Mouse (Mus musculus): ENCODE measurements around the gene Ggta1. TPM values are rescaled to one million over a fixed set of nuclear protein-coding genes. Genes with fewer than 3 reads are reported as not detected.
A peak's percentile ranks its signal among the peaks of the same experiment; 100 is the strongest.

Gene Ggta1
- polyA plus RNA-seq, 1 experiment, result 16.5 TPM

DNA sequence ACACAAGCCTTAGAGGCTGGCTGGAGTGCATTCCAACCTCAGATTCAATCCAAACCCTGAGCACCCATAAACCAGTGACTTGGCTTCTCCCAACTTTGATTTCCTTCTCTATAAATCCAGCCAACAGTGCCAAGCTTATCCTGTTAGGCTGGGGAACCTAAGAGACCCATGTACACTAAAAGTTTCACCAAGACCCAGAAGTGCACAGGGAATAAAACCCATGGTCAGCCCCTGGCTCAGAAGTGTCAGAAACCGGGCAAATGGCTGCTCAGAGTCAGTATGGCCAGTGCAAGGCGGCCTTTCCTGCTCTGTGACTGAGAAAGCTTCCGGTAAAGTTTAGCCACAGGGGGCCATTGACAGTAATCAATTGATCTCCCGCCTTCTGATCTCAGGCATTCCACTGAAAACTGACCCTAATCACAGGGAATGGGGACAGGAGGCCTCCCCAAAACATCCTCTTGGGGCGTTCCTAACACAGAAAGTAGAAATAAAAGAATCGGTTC lies 2.6 kb downstream of the Ggta1 start:
- DNase-seq (ENCODE audit: low spot score), result no peak

DNA sequence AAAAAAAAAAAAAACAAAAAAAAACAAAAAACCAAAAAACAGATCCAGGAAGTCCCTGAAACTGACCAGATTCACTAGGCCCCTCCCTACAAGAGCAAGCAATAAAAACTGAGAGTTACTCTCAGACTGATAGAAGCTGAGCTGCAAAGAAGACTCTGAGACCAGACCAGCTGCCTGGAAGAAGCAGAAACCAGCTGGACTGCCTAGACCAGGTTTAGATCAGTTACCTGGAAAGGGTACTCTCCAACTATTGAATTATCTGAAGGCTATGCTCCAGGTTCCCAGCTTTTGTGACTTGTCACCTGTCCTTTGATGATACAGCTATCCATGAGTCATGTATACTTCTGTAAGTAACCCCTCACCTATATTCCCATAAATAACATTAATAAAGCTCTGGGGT lies 3.7 kb downstream of the Ggta1 start:
- no peak for DNase-seq (ENCODE audit: low spot score)

DNA sequence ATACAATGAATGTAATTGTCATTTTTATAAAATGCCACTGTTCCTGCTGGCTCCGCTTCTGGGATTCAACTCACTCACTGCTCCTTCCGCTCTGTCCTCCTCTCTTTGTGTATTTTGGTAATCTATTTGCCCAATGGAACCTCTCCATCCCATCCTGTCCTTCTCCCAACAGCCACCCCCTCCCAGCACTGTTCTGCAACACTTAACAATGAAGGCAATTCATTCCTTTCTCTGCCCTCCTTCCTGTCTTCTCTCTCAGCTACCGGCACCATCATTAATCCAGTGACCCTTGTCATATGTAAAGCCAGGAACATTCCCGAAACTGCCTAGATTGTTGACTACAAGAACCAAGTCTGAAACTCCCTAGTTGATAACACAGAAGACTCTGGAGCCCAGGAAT lies 4.6 kb downstream of the Ggta1 start:
- DNase-seq (ENCODE audit: low spot score), result peak; percentile 8

DNA sequence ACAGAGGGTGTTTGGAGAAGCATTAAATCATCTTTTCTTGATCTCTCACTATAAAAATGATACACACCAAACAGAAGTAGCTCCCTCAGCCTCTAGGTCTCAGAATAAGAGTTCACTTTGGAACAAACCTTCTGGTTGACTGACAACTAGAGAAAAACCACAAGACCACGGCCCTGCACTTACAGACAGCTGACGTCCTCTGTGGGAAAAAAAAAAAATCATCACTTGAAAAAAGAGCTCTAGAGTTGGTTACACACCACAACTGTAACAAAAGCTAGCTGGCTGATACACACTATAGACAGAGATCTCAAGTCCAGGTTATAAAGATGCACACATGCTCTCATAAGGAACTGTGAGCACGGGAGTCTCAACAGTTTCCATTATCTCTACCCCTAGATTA lies 9.3 kb downstream of the Ggta1 start:
- no peak for DNase-seq (ENCODE audit: low spot score)

DNA sequence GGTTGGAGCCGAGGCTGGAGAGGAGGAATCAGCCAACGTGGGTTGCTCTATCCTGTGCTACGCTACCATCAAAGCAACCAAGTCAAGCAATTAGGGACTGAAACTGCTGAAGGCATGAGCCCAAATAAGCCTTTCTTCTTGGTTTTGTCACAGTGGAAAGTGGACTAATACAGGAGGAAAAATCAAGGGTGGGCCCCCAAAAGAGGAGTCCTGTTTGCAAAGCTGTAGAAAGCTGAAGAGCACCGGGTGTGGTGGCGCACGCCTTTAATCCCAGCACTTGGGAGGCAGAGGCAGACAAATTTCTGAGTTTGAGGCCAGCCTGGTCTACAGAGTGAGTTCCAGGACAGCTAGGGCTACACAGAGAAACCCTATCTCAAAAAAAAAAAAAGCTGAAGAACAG lies 10.3 kb downstream of the Ggta1 start:
- peak; percentile 5 for DNase-seq (ENCODE audit: low spot score)

DNA sequence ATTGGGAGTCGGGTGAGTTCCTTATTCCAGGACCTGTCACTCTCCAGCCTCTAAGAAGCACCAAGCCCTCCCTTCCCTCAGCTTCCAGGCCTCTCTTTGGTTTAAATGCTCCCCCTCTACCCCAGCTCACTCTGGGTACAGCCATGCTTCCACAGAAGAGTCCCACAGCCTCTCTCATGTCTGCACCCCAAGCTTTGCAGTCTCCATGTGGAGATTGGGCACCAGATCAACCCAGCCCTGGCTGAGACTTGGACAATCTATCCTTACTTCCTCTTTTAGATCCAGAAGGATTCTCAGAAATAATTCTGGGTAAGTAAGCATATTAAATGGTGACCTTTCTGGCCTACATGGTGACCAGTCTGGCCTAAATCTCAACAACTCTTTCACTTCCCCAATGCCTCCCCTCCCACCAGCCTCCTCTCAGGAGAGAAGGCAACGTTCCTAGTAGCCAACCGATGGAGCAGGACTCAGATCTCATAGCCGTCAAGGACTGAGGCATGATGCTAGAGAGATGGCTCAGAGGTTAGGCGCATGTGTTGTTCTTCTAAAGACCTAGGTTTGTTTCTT lies 11.5 kb downstream of the Ggta1 start:
- DNase-seq (ENCODE audit: low spot score), result peak; percentile 16

DNA sequence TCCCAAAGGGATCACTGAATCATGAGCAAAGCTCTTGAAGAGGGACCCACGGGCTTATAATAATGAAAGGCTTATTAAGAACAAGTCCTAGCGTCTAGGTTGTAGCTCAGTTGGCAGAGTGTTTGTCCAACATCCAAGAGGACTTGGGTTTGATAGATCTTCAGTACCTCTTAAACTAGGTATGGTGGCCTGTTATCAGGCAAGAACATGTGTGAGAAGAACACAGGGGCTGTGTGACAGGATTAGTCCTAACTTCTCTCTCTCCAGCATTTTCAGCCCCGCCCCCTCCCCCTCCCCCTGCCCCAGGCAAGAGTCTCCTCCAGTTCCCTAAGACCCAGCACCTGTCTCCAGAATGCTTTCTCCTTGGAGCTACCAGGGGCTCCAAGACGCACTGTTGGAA lies 12.2 kb downstream of the Ggta1 start:
- DNase-seq (ENCODE audit: low spot score), result peak; percentile 3

DNA sequence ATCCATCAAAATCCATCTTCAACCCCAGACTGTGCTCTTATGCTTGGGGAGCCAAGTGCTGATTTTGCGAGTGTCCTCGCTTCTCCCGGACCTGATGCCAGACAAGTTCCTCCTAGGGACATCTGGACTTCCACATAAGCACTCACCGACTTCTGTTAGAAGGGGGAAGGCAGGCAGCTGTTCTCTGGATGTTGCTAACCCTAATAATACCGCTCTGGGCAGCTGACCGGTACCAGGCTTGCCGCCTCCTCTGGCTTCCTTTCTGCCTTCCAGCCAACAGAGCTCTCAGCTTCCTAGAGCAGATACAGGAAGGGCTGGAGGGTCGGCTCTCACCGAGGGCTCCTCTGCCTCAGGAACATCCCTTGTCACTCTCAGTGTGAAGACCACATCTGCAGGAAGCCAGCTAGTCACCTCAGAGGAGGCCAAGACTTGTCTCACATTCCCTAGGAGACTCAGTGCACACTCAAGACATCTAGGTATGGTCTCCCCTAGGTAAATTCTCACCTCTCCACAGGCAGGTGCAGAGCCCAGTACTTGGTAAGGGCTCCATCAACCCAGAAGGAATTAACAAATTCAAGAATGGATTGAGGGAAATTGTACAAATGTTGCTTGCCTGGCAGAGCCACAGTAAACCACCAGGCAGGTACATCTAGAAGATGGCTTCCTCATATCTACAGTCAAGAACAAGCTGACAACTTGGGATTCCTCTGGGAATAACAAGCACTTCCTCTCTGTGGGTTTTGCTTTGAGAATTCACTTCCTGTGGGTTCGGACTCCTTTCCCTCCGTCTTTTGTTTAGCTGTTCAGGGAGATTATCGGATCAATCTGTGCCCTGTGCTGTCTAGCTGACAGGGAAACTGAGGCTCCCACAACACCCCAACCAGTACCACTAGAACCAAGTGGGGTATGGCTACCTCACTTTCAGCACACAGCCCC lies 13.1 kb downstream of the Ggta1 start:
- peak; percentile 17 for DNase-seq (ENCODE audit: low spot score)

DNA sequence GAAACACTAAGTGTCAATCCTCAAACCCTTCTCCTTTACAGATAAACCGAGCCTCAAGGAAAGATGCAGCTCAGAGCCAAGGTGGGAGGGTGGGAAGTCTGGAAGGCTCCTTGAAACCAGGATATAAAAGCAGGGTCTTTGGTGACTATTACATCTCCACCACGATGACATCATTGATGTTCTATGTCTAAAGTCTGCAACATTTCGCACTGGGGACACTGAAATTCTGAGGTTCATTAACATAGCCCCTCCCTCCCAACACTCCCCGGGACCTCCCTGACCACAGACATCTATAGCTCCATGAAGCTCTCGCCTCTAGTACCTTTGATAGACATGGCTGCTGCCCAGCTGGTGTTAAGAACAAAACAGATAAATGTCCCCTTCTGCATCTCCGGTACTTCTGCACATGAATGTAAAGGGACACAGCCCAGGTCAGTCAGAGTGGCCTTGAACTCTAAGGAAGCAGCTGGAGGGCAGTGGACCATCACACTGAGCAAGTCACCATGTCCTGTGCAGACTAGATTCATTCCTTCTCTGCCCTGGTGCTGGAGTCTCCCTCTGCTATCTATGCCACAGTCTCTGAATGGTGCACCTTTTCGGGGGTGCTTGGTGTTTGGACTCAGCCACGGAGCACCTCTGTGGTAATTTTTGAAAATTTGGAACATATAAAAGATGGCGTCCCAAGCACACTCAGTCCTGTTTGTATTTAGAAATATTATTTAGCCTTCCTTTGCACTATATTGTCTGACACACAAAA lies 13.9 kb downstream of the Ggta1 start:
- peak; percentile 14 for DNase-seq (ENCODE audit: low spot score)

DNA sequence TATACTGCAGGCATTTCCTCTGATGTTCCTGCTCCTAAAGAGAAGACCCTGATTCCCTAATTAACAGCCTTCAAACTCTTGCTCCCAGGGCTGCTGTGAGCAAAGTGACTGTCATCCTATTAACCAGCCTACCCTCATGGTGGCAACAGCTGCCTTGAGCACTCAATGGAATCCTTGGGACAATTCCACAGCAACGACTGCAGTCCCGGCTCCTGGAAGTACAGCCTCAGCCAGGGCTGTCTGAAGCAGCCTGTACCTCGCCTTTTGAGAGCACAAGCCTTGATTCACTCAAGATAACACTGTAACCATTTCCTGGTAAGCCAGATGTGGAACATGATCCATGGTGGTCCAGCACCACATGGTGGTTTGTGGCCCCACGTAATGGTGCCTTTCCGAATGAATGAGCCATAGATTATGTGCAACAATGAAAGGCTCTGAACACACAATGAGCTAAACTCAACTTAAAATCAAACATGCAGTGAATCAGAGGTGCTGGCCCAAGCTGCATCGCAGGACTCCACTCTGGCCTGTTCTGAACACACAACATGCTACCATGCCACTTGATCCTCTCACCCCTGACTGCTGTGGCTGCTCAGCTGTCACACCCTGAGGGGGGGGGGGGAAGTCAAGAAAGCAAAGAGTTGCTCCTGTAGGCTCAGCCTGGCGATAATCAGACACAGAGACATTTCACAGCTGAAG lies 14.7 kb downstream of the Ggta1 start:
- peak; percentile 13 for DNase-seq (ENCODE audit: low spot score)

DNA sequence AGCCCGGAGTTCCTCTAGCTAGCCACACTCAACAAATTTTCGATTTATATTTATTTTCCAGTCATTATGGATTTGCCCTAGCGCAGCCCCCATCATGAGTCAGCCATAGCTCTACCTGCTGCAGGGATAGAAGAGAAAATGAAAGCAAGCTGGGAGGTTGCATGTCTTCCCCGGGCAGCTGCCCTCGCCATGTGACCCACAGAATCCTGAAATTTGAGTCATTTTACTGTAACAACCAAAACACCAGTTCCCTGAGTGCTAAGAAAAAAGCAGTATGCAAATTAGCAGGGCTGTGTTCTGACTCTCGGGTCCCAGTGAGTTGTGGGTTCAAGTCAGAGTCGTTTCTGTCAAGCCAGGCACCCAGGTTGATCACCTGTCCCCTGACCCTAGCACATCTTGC lies 15.6 kb downstream of the Ggta1 start:
- no peak for DNase-seq (ENCODE audit: low spot score)

DNA sequence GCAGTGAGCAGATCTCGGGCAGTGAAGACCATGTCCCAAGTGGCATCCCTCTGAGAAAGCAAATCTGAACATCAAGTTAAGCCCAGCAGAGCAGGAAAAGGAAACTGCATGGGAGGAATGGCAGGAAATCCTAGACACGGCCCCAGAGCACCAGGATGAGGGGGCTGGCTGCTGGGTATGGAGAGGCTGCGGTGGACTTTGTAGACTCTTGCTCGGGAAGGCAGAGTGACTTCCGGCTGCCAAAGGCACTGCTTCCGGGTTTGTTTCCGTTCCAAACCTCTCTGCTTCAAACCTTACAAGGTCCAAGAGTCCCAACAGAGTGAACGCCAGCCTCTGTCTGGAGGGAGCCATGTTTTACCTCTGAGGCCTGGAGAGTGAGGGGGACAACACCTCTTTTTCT lies 16.2 kb downstream of the Ggta1 start:
- no peak for DNase-seq (ENCODE audit: low spot score)

DNA sequence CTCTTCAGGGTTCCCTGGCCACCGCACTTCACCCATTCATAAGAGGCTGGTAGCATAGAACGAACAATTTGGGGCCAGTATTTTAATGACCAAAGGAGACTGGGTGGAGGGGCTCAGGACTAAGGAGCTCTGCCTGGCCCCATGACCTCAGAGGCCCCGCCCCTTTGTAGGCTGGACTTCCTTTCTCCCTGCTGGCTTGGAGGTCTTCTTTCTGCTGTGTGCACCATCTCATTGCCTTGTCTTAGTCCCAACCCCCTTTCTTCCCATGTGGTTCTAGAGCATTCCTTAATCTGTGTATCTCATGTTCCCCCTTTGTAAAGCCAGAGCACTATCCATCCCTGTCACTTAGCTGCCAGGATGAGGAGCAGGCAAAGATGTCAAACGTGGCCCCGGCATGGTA lies 16.7 kb downstream of the Ggta1 start:
- DNase-seq (ENCODE audit: low spot score), result no peak

DNA sequence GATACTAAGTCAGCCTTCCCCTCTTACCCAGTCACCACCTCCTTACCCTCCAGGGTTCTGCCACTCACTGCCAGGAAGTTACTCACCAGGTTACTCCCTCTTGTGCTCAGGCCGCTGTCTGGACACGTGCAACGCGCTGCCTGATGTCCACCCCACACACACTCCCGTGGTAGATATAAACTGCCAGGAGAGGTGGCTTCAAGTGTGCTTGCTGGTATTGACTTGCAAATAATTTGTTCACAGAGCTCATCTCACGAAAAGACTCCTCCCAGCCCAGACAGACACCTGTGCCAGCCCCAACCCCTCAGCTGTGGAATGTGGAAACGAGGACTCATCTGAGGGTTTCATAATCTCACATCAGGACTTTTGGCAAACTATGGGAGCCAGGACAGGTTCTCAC lies 17.4 kb downstream of the Ggta1 start:
- DNase-seq (ENCODE audit: low spot score), result no peak

DNA sequence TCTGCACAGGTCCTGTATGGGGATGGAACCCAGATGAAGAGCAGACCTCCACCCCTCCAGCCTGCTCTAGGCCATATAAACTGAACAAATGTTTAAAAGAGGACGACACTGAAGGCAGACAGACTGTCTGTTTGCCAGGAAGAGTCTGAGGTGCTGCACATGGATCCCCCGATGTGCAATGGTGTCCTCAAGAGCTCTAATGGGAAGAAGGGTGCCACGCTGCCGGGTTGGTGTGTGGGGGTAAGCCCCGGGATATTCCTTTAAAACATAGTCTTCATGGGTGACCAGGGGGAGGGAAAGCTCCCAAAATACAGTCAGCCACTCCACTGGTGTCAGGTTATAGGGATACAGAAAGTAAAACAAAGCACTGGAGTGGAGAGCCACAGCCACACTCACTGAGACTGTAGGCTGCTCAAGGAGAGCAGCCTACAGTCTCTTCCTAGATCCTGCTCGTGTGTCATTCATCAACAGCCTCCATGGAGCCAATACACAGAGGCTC lies 18.2 kb downstream of the Ggta1 start:
- no peak for DNase-seq (ENCODE audit: low spot score)

DNA sequence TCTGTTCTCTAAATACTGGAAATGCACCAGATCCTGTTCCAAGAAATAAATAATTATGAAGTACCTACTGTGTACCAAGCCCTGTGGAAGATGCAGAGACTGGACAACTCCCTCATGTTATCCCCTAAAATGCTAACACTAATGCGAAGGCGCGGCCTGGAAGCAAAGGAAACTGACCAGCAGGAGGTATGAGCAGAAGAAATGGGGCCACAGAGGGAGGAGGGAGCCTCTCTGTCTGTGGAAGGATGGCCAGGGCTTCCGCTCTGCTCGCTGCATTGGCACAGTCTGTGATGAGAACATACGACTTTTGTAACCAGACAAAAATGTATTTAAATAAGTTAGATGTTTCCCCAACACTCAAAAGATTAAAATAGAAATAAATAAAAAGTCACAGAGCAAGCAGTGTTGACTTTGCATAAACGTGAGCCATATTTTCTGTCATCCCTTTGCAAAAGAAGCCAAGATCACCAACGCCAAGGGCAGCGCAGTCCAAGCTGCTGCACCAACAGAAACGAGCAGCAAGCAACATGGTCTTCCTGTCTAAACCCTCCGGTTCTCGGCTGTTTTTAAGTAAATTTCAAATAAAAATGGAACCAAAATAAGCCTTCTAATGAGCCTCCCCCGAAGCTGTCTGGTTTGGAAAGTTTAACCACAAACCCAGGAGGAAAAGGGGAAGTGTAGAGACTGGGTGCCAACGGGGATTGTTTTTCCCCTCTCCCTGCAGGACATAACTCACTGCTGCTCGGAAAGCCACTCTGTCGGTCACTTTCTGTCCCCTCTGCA lies 18.9 kb downstream of the Ggta1 start:
- DNase-seq (ENCODE audit: low spot score), result no peak

DNA sequence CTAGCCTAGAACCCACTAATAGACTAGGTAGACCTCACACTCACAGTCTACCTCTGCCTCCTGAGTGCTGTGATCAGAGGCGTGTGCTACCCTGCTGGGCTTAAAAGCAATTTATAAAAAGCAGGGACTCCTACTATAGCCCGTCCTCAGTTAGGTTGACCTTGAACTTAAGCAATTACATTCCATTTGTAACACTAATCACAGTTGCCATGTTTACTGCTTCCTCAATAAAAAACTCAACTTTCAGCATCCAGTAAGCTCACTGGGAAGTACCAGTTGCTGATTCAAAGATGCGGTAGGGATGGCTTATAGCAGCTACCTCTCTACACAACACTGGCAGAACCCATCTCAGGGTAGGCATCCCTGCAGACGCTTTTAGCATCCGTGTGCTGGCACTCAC lies 19.7 kb downstream of the Ggta1 start:
- DNase-seq (ENCODE audit: low spot score), result no peak

DNA sequence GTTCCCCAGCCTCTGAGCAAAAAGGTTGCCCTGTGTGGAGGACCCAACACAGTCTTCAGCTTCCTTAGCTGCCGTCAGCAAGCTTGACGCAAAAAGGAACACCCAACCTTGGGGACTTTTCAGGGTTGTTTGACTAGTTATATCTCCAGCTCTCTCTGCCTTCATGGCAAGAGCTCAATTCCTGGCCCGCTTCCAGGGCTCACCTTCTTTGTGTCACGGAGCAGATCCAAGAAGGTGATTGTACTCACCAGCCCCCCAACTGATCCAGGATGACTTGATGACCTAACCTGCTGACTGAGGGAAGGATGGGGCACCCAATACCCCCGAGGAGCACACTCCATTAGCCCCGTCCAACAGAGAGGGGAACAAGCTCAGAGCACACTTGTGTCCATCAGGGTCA lies 21.0 kb downstream of the Ggta1 start:
- DNase-seq (ENCODE audit: low spot score), result no peak

DNA sequence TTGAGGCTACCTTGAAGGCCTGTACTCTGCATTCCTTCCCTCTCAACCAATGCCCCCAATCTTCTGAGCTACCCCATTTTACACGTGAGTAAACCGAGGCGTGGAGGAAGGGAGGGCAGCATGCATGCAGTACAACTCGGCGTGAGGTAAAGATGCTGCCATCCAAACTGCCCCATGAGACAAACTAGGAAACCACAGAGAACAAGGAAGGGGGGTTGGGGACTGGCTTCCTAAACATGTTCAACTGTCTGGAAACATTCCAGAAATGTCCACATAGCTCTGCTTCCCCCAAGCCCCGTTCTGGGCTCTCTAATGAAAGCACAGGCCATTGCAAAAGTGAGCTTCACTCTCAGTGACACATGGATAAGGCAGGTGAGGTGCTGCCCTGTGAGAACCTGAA lies 21.6 kb downstream of the Ggta1 start:
- no peak for DNase-seq (ENCODE audit: low spot score)

DNA sequence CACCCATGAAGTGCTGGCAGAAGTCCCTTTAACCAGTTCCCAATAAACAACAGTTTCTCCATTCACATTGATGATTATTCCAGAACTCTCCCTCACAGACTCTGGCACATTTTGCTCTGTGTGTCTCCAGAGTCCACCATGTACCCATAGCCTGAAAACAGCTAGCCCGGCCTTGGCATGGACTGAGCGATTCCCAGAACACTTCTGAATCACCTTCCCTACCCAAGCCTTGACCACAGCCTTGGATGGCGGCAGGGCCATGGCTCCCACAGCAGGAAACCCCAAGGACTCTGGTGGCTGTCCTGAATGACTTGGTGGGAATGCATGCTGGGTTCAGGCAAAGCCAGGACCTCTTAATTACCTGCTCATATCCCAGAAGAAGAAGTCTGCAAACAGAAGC lies 22.6 kb downstream of the Ggta1 start:
- no peak for DNase-seq (ENCODE audit: low spot score)

DNA sequence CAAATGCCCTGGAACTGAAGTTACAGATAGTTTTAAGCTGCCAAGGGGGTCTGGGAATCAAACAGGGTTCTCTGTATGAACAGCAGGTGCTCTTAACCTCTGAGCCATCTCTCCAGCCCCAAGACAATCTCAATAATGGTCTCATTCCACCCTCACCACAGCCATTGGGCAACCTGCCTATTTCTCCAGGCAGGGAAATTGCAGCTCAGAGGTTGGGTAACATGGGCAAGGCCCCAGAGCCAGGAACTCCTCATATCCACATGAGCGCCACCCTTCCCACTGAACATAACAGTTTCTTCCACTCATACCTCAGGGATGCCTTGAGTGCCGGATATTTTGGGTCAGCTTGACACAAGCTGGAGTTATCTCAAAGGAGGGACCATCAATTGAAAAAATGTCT lies 25.2 kb downstream of the Ggta1 start:
- no peak for DNase-seq (ENCODE audit: low spot score)
